Mouse (Mus musculus) cerebellum, postnatal 10 days (tissue): ENCODE results near the gene Itgb1bp1.
A peak's percentile ranks its signal among the peaks of the same experiment; 100 is the strongest.

Experiments
- DNase-seq, 2 experiments: peaks; one replicate each; pipeline ENCODE4 v3.0.0; 2021; ENCODE audit warnings: mixed read lengths in 2 of 2

The Itgb1bp1 gene

DNA sequence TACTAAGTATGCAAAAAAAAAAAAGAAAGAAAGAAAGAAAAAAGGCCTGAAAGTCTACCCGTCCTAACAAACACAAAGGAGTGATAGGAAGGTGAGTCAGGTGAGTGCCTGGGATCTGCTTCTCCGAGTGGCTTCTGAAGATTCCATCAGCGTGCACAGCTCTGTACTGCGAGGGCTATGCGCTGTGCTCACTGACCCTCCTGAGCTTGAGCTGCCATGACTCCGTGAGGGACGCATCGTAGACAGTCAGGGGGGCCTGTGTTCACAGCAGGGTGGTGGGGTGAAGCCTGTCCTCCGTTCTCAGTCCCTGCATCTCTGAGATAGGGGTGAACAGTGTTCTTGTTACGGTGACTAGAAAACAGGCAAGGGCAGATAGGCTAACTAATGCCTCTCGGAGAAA lies 12.8 kb upstream of the Itgb1bp1 start:
- no peak for DNase-seq

DNA sequence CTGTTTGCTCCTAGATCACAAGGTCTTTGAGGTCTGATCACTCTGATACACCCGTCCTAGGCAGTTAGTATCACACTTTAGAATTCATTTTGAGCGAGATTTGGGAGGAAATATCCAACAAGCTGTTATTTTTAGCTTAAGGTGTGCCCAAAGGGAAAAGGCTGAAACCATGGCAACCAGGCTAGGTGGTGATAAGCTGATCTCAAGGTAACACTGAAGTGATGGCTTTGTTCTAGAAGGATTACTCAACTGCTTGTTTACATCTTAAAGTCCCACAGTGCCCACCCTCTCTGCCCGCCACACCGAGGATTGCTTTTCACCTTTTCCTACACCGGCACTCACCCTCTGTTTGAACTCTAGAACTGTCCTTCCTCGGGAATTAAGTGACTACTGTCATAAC lies 3.6 kb upstream of the Itgb1bp1 start:
- no peak for DNase-seq

DNA sequence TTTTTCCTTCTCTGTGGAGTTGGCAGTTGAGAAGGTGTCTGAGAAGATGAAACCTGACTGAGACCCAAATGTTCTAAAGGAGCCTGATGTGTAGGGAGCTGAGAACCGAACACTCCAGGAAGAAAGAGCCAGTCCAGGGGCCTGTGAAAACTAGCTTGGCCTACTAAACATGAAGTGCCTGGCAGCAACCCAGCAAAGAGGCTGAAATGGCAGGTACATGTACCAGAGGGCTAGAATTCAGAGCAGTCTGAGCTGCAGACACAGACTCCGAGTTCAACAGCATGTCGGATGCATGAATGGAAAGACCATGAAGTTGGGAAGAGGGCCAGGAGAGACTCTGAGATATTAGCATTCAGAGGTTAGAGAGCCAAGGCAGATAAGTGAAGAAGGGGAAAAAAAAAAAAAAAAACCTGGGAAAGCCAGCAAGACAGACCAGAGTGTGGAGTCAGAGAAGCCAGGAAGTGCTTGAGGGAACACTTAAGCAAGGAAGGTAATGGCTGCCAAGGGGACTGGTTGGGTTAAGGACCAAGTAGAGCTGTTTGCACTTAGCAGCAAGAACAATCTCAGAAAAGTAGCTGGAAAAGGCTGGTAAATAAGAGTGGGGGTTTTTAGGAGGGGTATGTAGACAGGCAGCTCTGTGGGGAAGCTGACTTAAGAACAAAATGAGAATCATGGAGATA lies 2.8 kb upstream of the Itgb1bp1 start:
- DNase-seq = no peak

DNA sequence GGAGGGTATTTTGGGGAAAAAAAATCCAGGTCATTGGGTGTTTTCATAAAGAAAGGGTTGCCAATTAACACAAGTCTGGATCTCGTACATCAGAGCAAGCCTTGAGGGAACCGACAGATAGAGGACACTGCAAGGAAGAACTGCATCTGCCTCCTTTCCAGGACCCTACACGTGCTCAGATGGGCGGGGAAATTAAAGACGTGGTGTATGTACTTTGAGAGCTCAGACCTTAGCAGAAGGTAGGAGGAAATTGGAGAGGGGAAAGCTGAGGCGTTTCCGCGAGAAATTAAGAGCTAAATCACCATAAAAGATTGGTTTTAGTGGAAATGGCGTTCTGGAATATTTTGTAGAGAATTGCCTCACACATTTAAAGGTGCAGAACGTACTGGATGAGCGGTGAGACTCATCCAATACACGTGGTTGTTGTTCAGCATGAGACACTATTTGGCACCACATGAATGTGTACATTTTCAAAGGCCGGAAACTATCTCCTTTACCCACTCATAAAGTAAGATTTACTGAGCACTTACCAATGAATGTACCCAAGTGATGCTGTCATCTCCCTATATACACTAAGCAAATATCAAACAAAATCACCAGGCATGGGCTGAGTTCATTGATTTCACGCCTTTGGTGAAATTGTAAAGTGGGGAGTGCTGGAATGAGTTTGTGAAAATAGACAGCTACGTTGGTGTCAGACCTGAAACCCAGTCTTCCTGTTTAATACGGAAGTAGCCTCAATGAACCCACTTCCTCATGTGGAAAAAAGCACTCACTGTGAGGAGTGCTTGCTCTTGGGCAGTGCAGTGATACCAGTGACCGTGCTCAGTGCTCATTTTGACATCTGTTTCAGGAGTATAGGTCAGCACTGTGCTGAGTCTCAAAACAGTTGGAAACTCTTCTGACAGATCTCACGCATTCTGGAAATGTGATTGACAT lies 897 bp upstream of the Itgb1bp1 start:
- DNase-seq = peak in 1 of 2 experiments; percentile 28

DNA sequence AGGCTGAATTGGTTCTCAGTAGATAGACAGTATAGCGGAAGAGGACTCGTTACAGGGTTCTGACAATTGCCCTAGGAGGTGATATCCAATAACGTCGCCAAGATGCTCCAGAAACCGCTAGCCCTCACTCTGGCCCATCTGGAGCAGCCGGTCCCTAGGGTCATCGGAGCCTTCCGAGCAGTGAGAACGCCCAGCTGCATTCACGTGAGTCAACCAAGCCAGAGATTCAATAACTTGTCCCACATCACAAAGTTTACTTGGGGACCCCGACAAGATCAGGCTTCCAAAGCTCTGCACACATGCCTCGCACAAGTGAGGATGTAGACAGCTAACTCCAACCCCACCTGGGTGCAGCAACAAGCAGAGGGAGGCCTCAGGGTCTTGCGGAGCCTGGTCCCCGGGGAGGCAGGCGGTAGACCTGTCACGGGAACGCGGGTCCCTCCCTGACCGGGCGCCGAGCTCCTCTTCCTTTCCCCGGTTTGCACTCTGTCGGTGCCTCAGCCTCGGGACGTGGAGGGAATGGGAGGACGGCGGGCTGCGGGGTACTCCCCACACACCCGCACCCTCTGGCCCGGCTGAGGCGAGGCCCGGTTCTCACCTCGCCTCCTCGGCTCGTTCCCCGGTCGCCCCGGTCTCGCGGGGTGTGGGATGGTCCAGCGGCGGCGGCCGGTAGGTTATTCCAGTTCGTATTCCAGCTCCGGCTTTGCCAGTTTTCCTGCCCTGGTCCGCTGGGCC lies 409 bp downstream of the Itgb1bp1 start:
- peak in 1 of 2 experiments; percentile 55 for DNase-seq

DNA sequence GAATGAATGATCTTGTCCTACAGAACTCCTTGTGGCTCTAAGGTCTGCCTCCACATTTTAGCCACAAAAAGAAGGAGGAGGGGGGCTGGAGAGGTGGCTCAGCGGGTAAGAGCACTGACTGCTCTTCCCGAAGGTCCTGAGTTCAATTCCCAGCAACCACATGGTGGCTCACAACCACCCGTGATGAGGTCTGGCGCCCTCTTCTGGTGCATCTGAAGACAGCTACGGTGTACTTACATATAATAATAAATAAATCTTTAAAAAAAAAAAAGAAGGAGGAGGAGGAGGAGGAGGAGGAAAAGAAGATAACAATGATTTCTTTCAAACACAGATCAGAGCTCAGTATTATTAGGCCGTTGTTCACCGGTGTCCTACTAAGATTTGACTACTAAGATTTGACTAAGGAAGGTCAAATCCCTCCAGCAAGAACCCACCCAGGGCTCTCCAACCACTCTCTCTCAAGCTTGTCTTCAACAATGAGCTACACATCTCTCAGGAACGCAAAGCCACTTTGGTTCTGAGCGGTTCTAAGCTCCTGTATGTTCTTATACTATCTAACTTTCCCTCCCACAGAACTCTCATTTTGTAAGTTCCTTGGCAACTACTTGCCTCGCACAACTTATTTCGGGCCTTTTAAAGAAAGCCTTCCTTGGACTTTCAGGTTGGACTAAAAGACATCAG lies 1.2 kb downstream of the Itgb1bp1 start, which contains the start of gene Cpsf3:
Gene Cpsf3, plus strand, starts transcription at position 631 of the 681 bp plus-strand sequence.
- no peak for DNase-seq

DNA sequence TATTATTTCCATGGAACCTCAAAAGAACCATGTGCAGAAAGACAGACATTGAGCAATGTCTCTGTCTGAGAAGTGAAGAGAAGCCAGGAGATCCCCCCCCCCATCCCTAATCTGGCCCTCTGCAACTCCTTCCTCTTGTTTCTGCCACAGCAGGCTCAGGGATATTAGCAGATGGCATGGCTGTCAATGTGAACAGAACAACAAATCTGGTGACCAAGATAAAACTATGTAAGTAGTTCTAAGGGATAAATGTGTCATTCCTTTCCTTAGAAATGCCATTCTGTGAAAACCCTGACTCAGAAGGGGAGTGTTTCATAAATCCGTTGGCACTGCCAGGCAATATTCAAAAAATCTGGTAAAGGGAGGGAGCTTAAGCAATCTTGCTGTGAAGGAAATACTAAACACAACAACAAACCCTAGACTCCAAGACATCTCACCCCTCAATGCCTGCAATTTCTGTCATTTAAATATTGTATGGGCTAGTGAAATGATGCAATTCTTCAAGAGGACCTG lies 8.7 kb downstream of the Itgb1bp1 start:
- DNase-seq = no peak

DNA sequence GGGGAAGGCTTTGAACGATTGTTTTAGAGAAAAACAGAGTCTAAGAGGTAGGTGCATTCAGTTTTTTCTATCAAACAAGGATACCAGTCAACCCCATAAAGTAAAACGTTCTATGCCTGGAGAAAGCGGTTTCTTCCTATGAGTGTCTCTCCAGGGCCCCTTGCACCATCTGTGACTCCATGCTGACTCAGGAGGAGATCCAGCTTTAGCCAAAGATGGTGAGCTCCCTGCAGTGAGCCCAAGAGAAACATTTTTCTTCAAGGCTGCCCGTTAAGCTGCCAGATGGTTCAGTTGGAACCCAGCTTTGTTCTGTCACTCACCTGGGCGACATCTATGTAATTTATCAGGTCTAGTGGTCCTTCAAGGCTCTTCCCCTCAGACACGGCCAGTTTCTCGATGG lies 11.6 kb downstream of the Itgb1bp1 start:
- DNase-seq = peak; percentile 62 to 78

DNA sequence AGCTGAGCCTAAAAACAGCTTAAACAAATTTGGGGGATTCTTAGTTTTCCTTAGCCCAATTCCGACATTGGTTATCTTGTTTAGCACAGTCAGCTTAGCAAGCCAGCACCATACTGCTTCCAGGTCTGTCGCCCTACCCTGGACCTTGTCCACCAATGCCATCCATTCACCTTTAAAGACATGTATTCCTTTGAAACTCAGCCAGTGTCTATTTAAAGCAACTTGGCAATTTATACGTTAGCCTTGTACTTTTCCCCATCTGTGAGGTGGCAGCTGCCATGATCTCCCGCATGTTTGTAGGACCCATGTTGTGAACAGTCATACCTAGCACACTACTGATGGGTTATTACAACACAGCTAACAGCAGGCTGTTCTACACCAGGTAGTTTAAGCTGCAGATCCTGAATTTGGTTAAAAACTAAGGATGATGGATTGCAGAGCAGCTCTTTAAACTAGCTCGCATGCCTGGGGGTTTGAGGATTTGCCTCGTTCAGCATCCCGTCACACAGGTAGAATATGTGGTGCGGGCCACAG lies 17.9 kb downstream of the Itgb1bp1 start:
- peak; percentile 34 to 38 for DNase-seq

DNA sequence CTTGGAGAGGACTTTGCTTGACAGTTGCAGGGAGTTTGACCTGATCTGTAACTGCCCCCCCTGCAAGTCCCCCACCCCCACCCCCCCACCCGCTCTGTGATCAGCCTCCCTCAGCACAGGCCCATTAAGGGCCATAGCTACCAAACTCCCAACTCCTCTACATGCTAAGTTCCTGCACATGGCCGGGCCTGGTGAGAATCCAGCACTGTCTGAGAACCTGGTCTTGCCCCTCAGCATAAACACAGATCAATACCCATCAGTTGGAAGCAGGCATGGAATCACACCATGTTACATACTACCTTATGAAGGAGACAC lies 19.3 kb downstream of the Itgb1bp1 start:
- DNase-seq = no peak

DNA sequence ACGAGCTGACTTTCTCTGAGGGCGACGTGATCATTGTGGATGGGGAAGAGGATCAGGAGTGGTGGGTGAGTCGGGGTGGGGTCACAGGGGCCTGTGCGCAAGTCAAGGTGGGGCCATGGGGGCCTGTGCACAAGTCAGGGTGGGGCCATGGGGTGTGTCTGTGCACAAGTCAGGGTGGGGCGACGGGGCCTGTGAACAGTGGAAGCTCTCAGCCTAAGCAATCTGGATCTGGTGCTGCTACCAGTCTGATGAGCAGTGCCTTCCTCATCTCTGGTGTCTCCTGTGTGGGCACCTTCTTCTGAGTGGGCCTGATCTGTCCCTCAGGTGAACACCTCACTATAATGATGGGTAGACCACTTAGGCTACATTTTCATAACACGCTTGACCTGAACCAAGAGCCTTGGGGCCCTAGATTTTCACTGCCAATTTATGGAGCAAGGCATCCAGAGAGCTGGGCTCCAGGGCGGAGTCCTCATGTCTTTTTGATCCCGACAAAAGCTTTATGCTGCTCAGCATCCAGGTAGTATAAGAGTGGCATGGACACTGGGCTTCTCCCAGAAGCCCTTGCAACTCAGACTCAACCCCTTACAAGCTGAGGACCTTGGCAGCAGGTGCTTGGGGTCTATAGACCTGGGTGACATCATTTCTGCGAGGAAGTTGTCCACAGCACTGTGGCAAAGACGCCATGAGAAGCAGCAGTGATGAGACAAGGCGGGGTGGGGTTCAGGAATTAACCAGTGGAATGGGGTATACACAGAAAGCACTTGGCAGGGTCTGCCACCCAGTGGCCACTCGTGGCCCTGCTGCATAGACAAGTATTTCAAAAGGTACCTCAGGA lies 19.9 kb downstream of the Itgb1bp1 start:
- DNase-seq = peak; percentile 82

DNA sequence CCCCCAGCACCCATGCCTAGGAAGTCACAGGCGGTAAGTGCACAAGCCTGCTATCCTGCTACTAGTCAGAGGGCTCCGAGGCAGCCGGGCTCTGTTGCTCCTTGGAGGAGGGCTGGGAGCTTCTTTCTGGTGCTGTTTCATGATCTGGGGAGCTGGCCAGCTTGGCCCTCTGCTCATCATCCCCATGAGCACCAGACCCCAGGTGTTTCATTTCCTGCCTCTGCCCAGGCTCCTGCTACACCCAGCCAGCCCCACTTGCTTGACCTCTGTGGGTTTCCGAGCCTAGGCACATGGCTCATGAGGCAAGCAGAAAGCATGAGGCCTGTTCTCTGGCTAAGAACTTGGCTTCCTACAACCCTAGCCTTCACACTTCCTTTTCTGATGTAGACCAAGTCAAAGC lies 20.6 kb downstream of the Itgb1bp1 start:
- DNase-seq = no peak

DNA sequence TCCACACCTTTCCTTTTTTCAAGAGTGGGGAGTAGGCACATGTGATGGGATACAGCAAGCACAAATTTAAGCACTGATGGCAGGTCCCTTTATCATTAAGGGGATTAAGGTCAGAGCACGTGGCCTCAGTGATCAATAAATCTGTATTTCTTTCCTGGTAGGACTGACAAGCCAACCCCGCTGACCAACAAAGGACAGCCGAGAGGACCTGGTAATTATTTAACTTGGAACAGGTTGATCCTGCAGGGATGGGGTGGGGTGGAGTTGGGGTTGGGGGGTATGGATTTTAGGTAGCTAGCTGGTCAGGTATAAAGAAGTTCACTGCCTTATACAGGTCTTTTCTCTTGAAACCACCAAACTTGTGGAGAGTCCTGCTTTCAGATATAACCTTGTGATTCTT lies 21.1 kb downstream of the Itgb1bp1 start:
- no peak for DNase-seq

DNA sequence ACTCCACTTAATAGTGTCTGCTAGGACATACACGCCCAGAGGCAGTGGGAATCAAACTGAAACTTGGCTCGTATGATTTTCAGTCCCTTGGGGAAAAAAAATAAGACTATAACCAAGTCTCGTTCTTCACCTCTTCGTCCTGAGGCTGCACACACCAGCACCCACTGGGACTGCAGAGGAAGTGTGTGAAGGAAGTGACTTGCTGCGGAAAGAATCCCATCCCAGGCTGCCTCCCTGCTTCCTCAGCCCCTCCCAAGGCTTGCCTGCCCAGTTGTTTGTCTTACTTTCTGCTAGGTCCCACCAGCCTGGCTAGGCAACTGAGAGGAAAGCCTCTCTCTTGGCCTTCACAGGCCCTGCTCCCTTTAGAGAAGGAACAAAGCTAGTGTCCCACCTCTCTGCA lies 21.8 kb downstream of the Itgb1bp1 start:
- DNase-seq = no peak

DNA sequence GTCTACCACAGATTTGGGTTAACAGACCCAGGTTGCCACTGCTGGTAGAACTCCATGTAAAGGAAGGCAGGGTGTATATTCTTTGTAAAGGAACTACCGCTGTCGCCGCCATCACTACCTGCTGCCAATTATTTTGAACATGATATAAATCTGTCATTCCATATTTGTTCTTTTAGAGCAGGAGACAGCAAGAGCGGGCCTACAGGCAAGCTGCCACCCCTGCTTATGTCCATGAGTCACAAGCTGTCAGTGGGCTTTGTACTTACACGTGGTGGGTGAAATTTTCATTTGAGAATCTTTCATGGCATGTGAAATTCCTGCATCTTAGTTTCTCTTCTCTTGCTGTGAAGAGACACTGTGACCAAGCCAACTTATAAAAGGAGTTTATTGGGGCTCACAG lies 22.8 kb downstream of the Itgb1bp1 start:
- DNase-seq = no peak

DNA sequence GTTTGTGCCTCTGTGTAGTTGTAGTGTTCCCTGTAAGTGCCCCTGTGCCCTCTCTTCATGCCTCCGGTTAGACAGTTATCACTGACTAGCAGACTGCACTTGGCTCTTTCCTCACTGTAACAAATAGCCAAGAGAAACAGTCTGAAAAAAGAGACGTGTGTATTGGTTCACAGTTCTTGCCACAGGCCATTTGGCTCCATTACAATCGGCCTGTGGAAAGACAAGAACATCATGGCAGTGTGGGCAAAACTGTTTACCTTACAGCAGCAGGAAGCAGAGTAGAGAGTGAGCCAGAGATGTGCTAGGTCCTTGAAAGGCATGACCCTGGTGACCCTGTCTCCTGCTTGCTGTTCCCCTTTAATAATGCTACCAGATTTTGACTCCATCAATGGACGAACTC lies 24.6 kb downstream of the Itgb1bp1 start:
- no peak for DNase-seq

DNA sequence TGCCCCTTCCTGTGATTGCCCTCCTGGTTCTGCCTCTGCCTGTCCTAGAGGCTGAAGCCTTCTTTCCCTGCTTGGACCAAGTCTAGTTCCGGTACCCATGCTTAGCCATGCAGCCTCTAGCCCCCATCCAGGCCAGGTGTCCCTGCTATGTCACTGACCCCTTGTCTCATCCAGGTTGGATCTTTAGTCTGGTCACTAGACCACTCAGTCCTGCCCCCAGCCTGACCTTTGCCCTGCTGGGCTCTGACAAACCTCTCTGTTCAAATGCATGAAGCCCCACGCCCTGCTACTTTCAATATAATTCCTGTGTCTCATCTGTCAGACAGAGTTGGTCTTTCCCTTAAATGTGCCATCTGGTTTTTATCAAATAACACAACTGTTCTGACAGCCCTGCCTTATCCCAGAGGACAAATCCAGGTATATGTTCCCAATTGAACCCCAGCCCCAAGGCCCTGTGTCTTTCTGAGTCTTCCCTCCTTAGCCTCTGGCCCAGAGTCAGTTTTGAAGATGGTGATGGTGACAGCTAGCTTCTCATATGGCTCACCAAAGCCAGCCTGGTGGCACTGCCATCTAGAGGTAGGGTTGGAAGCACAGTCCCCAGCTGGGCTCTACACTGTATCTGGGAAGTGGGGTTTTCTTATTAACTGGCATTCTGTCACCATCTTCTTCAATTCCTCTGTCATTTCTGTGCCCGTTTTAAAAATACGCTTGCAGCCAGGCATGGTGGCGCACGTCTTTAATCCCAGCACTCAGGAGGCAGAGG lies 25.4 kb downstream of the Itgb1bp1 start:
- peak in 1 of 2 experiments; percentile 25 for DNase-seq

DNA sequence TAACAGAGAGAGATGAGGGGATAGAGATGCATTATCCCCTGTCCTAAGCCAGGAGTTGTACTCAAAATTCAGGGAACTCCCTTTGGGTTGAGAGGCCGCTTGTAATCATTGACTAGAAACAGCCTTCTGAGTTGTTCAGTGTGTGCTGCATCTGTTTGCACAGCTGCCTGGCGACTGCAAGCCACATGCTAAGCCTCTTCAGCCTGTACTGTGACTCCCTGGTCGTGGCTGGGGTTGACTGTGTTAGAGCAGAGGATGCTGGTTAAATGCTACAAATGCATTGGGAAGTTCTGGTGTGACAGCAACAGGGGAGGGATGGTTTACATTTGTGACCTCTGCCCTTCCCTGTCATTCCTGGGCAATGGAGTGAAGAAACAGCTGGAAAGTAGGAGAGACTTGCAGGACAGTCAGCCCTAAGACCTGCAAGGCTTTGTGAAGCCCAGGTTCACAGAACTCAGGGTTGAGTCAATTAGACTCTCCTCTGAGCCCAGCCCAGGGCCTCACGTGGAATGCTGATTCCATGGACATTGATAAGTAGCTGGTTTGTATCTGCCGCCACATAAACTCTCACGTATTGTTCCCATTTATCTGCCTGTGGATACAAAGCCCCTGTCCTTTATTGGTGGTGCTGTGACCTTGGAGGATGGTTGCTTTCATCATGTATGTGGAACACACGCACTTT lies 38.2 kb downstream of the Itgb1bp1 start:
- no peak for DNase-seq

DNA sequence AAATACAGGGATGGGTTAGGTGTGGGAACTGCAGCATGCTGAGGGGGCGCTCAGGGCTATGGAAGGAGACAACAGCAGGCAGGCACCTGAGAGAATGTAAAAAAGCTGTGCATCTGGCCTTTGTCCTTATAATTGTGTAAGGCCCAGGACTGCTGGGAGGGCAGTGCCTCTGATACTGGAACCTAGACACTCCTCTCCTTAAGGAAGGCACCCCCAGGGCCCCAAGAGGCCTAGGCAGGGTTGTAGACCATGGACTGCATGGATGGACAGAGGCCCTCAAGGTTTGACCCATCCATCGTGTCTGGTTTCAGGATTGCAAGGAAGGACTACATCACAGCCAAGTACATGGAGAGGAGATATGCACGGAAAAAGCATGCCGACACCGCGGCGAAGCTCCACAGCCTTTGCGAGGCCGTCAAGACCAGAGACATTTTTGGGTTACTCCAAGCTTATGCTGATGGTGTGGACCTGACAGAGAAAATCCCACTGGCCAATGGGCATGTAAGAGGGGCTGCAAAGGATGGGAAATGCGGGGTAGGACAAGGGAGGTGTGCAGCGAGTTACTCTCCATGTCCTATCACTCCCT lies 41.6 kb downstream of the Itgb1bp1 start:
- DNase-seq = no peak

DNA sequence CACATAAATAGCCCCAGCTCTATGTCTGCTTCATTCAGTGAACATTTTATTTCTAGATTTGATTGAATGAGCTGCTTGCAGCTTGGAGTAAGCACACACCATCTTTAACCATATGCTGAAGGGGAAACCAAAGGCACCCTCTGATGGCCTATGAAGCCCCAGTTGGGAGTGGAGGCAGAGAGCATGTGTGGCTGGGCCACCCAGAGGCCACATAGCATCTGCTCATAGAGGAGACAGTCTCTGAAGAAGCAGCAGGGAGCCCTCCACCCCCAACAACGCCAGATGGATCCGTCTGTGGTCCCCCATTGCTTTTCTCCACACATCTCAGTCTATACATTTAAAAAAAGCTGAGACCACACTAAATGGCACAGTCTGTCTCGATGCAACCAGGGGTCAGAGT lies 44.1 kb downstream of the Itgb1bp1 start:
- peak in 1 of 2 experiments; percentile 26 for DNase-seq
